Mouse (Mus musculus) forebrain, embryonic 11.5 days (tissue): ENCODE measurements around the gene Slc25a45. TPM values are rescaled to one million over a fixed set of nuclear protein-coding genes. Genes with fewer than 3 reads are reported as not detected.

Experiments used
- ATAC-seq: fragments of 200-750 bp; cut with Nextera tagmentation; replicated peaks from 2 replicates; pipeline ENCODE4 v1.8.0; 2017; ENCODE audit warnings: moderate TSS enrichment; ENCODE audit not compliant: low FRiP score
- DNase-seq: peaks from one replicate; pipeline ENCODE4 v3.0.0-alpha.2; 2017; ENCODE audit warnings: low spot score
- H3K27ac ChIP-seq: fragments of 300-500 bp; sonication (generic); 2 replicates; pipeline ENCODE4 v1.5.1; 2014; ENCODE audit warnings: low read depth, low read length
- H3K27me3 ChIP-seq: fragments of 300-500 bp; sonication (generic); 2 replicates; pipeline ENCODE4 v1.6.1; 2014; ENCODE audit warnings: mild to moderate bottlenecking, low read length, mixed read lengths; ENCODE audit not compliant: control insufficient read depth, insufficient read depth
- H3K36me3 ChIP-seq: fragments of 300-500 bp; sonication (generic); 2 replicates; pipeline ENCODE4 v1.6.1; 2014; ENCODE audit warnings: mild to moderate bottlenecking, low read length, moderate library complexity, mixed read lengths; ENCODE audit not compliant: control insufficient read depth, insufficient read depth
- H3K4me1 ChIP-seq: fragments of 300-500 bp; sonication (generic); replicated peaks from 2 replicates; pipeline ENCODE4 v1.6.1; 2014; ENCODE audit warnings: low read length, mixed read lengths; ENCODE audit not compliant: control insufficient read depth, insufficient read depth
- H3K4me2 ChIP-seq: fragments of 300-500 bp; sonication (generic); 2 replicates; pipeline ENCODE4 v1.6.1; 2014; ENCODE audit warnings: low read depth, mild to moderate bottlenecking, low read length, moderate library complexity, mixed read lengths; ENCODE audit not compliant: severe bottlenecking
- H3K4me3 ChIP-seq: fragments of 300-500 bp; sonication (generic); 2 replicates; pipeline ENCODE4 v1.5.1; 2014; ENCODE audit warnings: low read depth, low read length
- H3K9ac ChIP-seq: fragments of 300-500 bp; sonication (generic); 2 replicates; pipeline ENCODE4 v1.6.1; 2014; ENCODE audit warnings: low read length
- H3K9me3 ChIP-seq: fragments of 300-500 bp; sonication (generic); 2 replicates; pipeline ENCODE4 v1.6.1; 2016; ENCODE audit warnings: low read length, mixed read lengths; ENCODE audit not compliant: control insufficient read depth
- WGBS: fragments of 180-500 bp; shearing (Covaris S2); extraction: QIAGEN DNeasy Blood & Tissue Kit; methylation state at CpG from one replicate; pipeline ENCODE4 v1.1.7; 2014; 5-methylcytosine and 5-hydroxymethylcytosine counted together
- polyA plus RNA-seq: library from polyadenylated mRNA; unstranded; fragments of >200 nt; fragmentation: Nextera tagmentation; extraction: Ambion mirVana; gene quantifications from 2 replicates; pipeline ENCODE4 v1.2.1, GENCODE M21; 2014

Slc25a45 gene
- polyA plus RNA-seq, 1 experiment from 2014 or later, result 0.90 TPM

- Histone ChIP-seq H3K36me3 (no peaks in the 10 kb centered on the region; the same call in 1 of the 2 replicates), H3K27me3 (no peaks in the 10 kb centered on the region), H3K9ac (peak overlapping the region; percentile 97), H3K4me2 (peak overlapping the region; percentile 57), H3K27ac (peak overlapping the region; percentile 75; the same call in 1 of the 2 replicates), H3K4me3 (peak overlapping the region; percentile 98), H3K9me3 (no peaks in the 10 kb centered on the region), H3K4me1 (peaks cover 20% of the 10 kb centered on the region)
- 9% methylated on average over 14 of the region's 14 CpGs for WGBS
- no peak for ATAC-seq
- no peak for DNase-seq
Measured at GRCm38 (mm10) chr19:5911430-5912102, 34.0 kb downstream of the Slc25a45 start.

DNA sequence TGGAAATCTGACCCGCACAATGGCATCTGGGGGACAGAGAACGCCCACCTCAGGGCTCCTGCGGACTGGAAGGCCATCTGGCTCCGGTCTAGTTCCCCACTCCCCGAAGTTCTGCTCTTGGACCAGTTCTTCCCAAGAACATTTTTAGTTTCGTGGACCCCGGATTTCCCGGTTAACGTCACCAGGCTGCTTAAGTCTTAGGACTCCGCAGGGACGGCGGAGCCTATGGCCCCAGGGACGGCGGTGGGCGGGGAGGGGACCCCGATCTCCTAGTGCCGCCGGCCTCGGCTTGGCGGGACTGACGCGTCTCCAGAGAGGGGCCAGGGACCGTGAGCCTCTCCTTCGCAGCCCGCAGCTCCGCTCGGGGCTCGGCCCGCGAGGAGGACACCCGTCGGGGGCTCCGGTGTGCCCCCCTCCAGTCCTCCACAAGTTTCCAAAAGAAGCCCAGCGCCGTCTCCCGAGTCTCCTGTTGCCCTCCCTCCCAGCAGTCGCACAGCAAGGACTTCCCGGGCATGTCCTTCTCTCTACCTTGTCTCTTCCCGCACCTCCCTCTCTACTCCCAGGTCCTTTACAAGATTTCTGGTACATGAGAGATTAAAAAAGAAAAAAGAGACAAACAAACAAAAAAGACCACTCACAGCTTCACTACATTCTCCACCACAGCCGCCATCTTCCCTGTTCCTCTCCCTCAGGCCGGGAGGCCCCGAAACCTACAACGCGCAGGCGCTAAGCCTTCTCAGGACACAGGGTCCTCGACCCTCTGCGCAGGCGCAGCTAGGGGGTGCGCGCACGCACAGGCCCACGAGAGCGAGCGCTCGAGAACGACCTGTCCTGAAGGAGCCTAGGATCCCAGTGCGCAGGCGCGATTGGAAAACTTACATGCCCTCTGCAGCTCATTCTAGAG lies 34.7 kb downstream of the Slc25a45 start:
- peak overlapping the region; percentile 97 for H3K9ac ChIP-seq
- peaks cover 20% of the 10 kb centered on the region for H3K4me1 ChIP-seq
- peak overlapping the region; percentile 75; the same call in 1 of the 2 replicates for H3K27ac ChIP-seq
- WGBS, result under 1% methylated on average over 59 of the region's 59 CpGs
- H3K9me3 ChIP-seq, result no peaks in the 10 kb centered on the region
- peak overlapping the region; percentile 98 for H3K4me3 ChIP-seq
- no peaks in the 10 kb centered on the region for H3K27me3 ChIP-seq
- peak; percentile 100 for DNase-seq
- H3K36me3 ChIP-seq, result no peaks in the 10 kb centered on the region; the same call in 1 of the 2 replicates
- ATAC-seq, result peak; percentile 94
- H3K4me2 ChIP-seq, result peak overlapping the region; percentile 57

DNA sequence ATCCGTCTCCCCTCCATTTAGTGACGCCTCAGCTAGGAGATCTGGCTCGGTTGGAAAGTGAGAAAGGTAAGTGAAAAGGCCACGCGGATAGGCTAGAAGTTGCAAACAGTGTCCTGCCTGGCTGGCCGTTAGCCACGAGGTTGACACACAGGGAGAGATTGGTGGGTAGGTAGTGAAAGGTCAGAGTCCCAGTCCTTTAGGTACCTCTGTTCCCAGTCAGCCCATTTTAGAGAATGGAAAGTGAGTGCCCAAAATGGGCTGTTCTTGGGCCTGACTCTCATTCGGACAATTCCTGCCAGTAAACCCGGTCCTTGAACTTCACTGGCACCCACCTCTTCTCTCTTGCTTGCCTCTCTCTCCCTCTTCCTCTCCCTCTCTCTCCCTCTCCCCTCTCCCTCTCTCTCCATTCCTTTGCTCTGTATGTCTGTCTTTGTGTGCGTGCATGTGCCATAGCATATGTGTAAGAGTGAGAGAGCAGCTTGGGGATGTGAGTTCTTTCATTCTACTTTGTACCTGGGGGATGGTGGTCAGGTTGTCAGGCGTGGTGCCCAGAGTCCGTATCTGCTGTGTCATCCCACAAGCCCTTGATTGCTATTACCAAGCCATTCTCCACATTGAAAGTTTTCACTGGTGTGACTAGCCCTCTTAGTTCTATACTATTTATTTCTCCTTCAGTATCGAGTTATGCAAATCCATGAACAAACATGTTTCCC lies 35.6 kb downstream of the Slc25a45 start, which contains the start of gene Dpf2:
Dpf2 (minus strand) TSS at position 4 of the 713 bp plus-strand sequence.
- Histone ChIP-seq H3K27me3 (no peaks in the 10 kb centered on the region), H3K4me3 (peak within 1 kb of the TSS; percentile 98), H3K9ac (peak within 1 kb of the TSS; percentile 97), H3K9me3 (no peaks in the 10 kb centered on the region), H3K4me1 (peaks cover 20% of the 10 kb centered on the region), H3K36me3 (no peaks in the 10 kb centered on the region; the same call in 1 of the 2 replicates), H3K27ac (peak within 1 kb of the TSS; percentile 75; the same call in 1 of the 2 replicates), H3K4me2 (peak within 1 kb of the TSS; percentile 57)
- WGBS, result 23% methylated on average over 13 of the region's 13 CpGs
- DNase-seq (no peak), ATAC-seq (no peak; the same call in 1 of the 2 replicates)

GRCm38 (mm10) chr19:5921715-5922114 lies 44.1 kb downstream of the Slc25a45 start:
- Histone ChIP-seq H3K36me3 (no peaks in the 10 kb centered on the region; the same call in 1 of the 2 replicates), H3K27ac (no peak overlapping the region), H3K9me3 (no peaks in the 10 kb centered on the region), H3K9ac (peak overlapping the region; percentile 23; the same call in 1 of the 2 replicates), H3K4me3 (no peak overlapping the region), H3K27me3 (peaks cover 3% of the 10 kb centered on the region; the same call in 1 of the 2 replicates), H3K4me2 (no peak overlapping the region), H3K4me1 (peaks cover 5% of the 10 kb centered on the region; the same call in 1 of the 2 replicates)
- ATAC-seq, result no peak
- WGBS, result 20% methylated on average over 9 of the region's 9 CpGs
- no peak for DNase-seq

GRCm38 (mm10) chr19:5922119-5922942 lies 44.7 kb downstream of the Slc25a45 start:
- Histone ChIP-seq H3K9me3 (no peaks in the 10 kb centered on the region), H3K27me3 (peaks cover 3% of the 10 kb centered on the region; the same call in 1 of the 2 replicates), H3K4me1 (peaks cover 5% of the 10 kb centered on the region; the same call in 1 of the 2 replicates), H3K4me2 (no peak overlapping the region), H3K36me3 (no peaks in the 10 kb centered on the region; the same call in 1 of the 2 replicates), H3K4me3 (no peak overlapping the region), H3K27ac (no peak overlapping the region), H3K9ac (no peak overlapping the region)
- DNase-seq, result no peak
- no peak for ATAC-seq
- WGBS, result 85% methylated on average over 15 of the region's 15 CpGs

- Histone ChIP-seq H3K4me1 (peaks cover 5% of the 10 kb centered on the region; the same call in 1 of the 2 replicates), H3K9ac (no peak overlapping the region), H3K36me3 (no peaks in the 10 kb centered on the region), H3K4me2 (no peak overlapping the region), H3K9me3 (no peaks in the 10 kb centered on the region), H3K4me3 (no peak overlapping the region), H3K27ac (no peak overlapping the region), H3K27me3 (peaks cover 3% of the 10 kb centered on the region; the same call in 1 of the 2 replicates)
- DNase-seq, result no peak
- no peak for ATAC-seq
- 85% methylated on average over 3 of the region's 3 CpGs for WGBS
Measured at GRCm38 (mm10) chr19:5922963-5923362, 45.4 kb downstream of the Slc25a45 start.

DNA sequence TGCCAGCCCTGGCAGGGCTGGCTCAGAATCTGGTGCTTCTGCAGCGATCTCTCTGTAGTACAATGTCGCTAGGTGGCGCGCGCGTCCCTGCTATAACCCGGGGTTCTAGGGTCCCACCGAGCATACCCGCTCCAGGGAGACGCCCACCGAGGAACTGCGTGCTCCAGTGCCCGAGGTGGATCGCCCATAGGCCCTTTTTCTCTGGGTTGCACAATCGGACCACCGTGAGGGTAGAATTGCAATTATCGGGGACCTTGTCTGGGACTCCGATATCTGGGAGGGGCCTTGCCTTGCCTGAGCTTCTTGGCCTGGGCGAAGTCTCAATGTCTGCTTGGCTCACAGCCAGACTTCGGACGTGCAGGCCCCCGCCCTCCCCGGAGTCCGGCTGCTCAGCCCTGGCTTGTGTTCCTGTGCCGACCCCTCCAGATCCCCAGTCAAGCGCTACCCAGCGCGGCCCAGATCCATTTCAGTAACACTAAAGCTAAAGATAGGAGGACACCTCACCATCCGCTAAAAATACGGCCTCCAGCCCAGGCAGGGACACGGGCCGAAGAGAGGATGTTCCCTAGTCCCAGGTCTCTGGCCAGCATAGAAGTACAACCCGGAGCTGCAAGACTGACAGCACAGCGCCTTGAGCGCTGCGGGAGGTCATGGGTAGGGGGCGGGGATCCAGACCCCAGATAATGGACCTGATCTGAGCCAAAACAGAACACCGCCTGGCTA lies 46.5 kb downstream of the Slc25a45 start:
- Histone ChIP-seq H3K4me1 (peaks cover 5% of the 10 kb centered on the region; the same call in 1 of the 2 replicates), H3K27me3 (peaks cover 3% of the 10 kb centered on the region; the same call in 1 of the 2 replicates), H3K4me3 (peak overlapping the region; percentile 44), H3K9me3 (no peaks in the 10 kb centered on the region), H3K27ac (no peak overlapping the region), H3K36me3 (no peaks in the 10 kb centered on the region), H3K4me2 (peak overlapping the region; percentile 98), H3K9ac (peak overlapping the region; percentile 40)
- DNase-seq, result peak; percentile 96
- peak; percentile 76 for ATAC-seq
- WGBS, result under 1% methylated on average over 38 of the region's 38 CpGs
